Mouse (Mus musculus): ENCODE results near the gene Tshz3.

The Tshz3 gene

GRCm38 (mm10) chr7:36786713-36787421 is 88.9 kb downstream of the Tshz3 start:
- no peak for DNase-seq (ENCODE audit: low spot score)

- no peak for DNase-seq (ENCODE audit: low spot score)
Measured at GRCm38 (mm10) chr7:36796392-36797187, 98.7 kb downstream of the Tshz3 start.
